Mouse (Mus musculus) CD4-positive naive resting alpha-beta T cell, adult 57 days (primary cell): Measurements from ENCODE around the gene Fndc8. TPM values are rescaled to one million over a fixed set of nuclear protein-coding genes. Genes with fewer than 3 reads are reported as not detected.

ENCODE experiments used
- total RNA-seq: library from RNA; stranded (reverse); gene quantifications from one replicate; pipeline ENCODE4 v1.2.4, GENCODE M21; 2023

Fndc8 gene
- not detected for total RNA-seq

GRCm38 (mm10) chr11:82891936-82892335, at the start of gene Fndc8:
Gene Fndc8 (plus strand): TSS chr11:82892124.

DNA sequence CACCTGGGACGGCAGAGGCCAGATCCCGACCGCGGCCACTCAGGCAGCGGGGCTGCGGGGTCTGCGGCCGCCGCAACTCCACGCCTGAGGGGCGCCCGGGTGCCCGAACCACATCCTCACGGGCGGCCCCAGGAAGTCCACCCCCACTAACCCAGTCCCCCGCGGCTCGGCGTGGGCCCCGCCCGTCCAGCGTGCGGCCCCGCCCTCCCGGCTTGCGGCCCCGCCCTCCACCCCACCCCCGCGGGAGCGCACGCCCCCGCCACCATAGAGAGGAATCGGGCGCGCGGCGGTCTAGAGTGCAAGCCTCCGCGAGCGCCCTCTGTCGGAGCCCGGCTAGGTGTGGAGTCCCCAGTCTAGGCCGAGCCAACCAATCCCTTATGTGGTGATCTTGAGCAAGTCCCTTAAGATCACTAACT, 20.9 kb upstream of the Fndc8 start, which contains the start of gene Rffl:
TSS of gene Rffl (minus strand) at position 180 of the 416 bp plus-strand sequence.

GRCm38 (mm10) chr11:82890342-82890762, 1.6 kb upstream of the Fndc8 start, which contains the start of gene Rad51d:
Gene Rad51d (minus strand): TSS chr11:82890614.

GRCm38 (mm10) chr11:82907651-82908607, 16.0 kb downstream of the Fndc8 start, which contains the start of gene Nle1:
Gene Nle1 (minus strand): TSS chr11:82908411.

GRCm38 (mm10) chr11:82910250-82910649, 18.3 kb downstream of the Fndc8 start, which contains the start of gene Unc45b:
Gene Unc45b (plus strand): TSS chr11:82910550.

Other genes starting within 250 kb of the Fndc8 start
- 0.62 TPM for gene Cct6b, start 127.8 kb upstream of the Fndc8 start, total RNA-seq
- gene Zfp830, start 127.8 kb upstream of the Fndc8 start, total RNA-seq = 40.3 TPM
- 34.2 TPM for gene Lig3, start 111.0 kb upstream of the Fndc8 start, total RNA-seq
- 19.4 TPM for gene Rffl, start 20.9 kb upstream of the Fndc8 start, total RNA-seq
- 20.8 TPM for gene Rad51d, start 1.5 kb upstream of the Fndc8 start, total RNA-seq
- gene Nle1, start 16.3 kb downstream of the Fndc8 start, total RNA-seq = 109 TPM
- gene Unc45b, start 18.4 kb downstream of the Fndc8 start, total RNA-seq = not detected
- 71.1 TPM for gene Slfn5, start 59.2 kb downstream of the Fndc8 start, total RNA-seq
- 17.7 TPM for gene Slfn9, start 99.7 kb downstream of the Fndc8 start, total RNA-seq
- gene Slfn8, start 128.7 kb downstream of the Fndc8 start, total RNA-seq = 43.8 TPM
- gene Slfn2, start 173.0 kb downstream of the Fndc8 start, total RNA-seq = 186 TPM
- 144 TPM for gene Slfn1, start 224.7 kb downstream of the Fndc8 start, total RNA-seq